Mouse (Mus musculus) liver, embryonic 16.5 days (tissue): ENCODE measurements around the gene Taar7e. TPM values are rescaled to one million over a fixed set of nuclear protein-coding genes. Genes with fewer than 3 reads are reported as not detected.

Source experiments
- polyA plus RNA-seq: library from polyadenylated mRNA; unstranded; fragments of >200 nt; fragmentation: Nextera tagmentation; extraction: Ambion mirVana; gene quantifications from 2 replicates; pipeline ENCODE4 v1.2.1, GENCODE M21; 2015

The Taar7e gene
- polyA plus RNA-seq, 1 experiment from 2014 or later: not detected

Other genes starting within 250 kb of the Taar7e start
- 1.7 and 1.9 TPM in 2 replicates for gene Slc18b1, start 240.6 kb upstream of the Taar7e start, polyA plus RNA-seq
- gene Vnn3, start 186.2 kb upstream of the Taar7e start, polyA plus RNA-seq: 8.3 and 12.2 TPM in 2 replicates
- gene Vnn1, start 142.9 kb upstream of the Taar7e start, polyA plus RNA-seq: 2.2 and 2.8 TPM in 2 replicates
- not detected in 2 replicates for gene Taar1, start 117.3 kb upstream of the Taar7e start, polyA plus RNA-seq
- not detected in 2 replicates for gene Taar2, start 99.0 kb upstream of the Taar7e start, polyA plus RNA-seq
- not detected in 2 replicates for gene Taar3, start 88.1 kb upstream of the Taar7e start, polyA plus RNA-seq
- not detected in 2 replicates for gene Taar4, start 77.1 kb upstream of the Taar7e start, polyA plus RNA-seq
- gene Taar5, start 66.9 kb upstream of the Taar7e start, polyA plus RNA-seq: not detected in 2 replicates
- gene Taar6, start 52.0 kb upstream of the Taar7e start, polyA plus RNA-seq: not detected in 2 replicates
- not detected in 2 replicates for gene Taar7a, start 44.1 kb upstream of the Taar7e start, polyA plus RNA-seq
- gene Taar7b, start 37.7 kb upstream of the Taar7e start, polyA plus RNA-seq: not detected in 2 replicates
- gene Taar7d, start 10.4 kb upstream of the Taar7e start, polyA plus RNA-seq: not detected in 2 replicates
- not detected in 2 replicates for gene Taar7f, start 11.9 kb downstream of the Taar7e start, polyA plus RNA-seq
- gene Taar8a, start 38.9 kb downstream of the Taar7e start, polyA plus RNA-seq: not detected in 2 replicates
- gene Taar8b, start 54.7 kb downstream of the Taar7e start, polyA plus RNA-seq: not detected in 2 replicates
- not detected in 2 replicates for gene Taar8c, start 64.3 kb downstream of the Taar7e start, polyA plus RNA-seq
- gene Taar9, start 71.9 kb downstream of the Taar7e start, polyA plus RNA-seq: not detected in 2 replicates
- 25.9 and 26.8 TPM in 2 replicates for gene Stx7, start 111.7 kb downstream of the Taar7e start, polyA plus RNA-seq
- gene Moxd1, start 185.9 kb downstream of the Taar7e start, polyA plus RNA-seq: 0.11 and 0.25 TPM in 2 replicates